Mouse (Mus musculus) hindbrain, embryonic 13.5 days (tissue): ENCODE data around the gene Psme3. TPM values are rescaled to one million over a fixed set of nuclear protein-coding genes. Genes with fewer than 3 reads are reported as not detected.
"Not testable (repeated sequence)": the region's sequence is repeated elsewhere in the genome, so short reads cannot be mapped to it uniquely, and the experiment has no call there.

Experiments used
- ATAC-seq: fragments of 200-750 bp; cut with Nextera tagmentation; 2 replicates; pipeline ENCODE4 v1.8.0; 2017; ENCODE audit warnings: moderate TSS enrichment; ENCODE audit not compliant: low FRiP score
- H3K27ac ChIP-seq: fragments of 300-500 bp; sonication (generic); 2 replicates; pipeline ENCODE4 v1.5.1; 2015; ENCODE audit warnings: inconsistent platforms, mild to moderate bottlenecking, moderate library complexity
- H3K27me3 ChIP-seq: fragments of 300-500 bp; sonication (generic); 2 replicates; pipeline ENCODE4 v1.6.1; 2015; ENCODE audit warnings: mild to moderate bottlenecking, inconsistent platforms
- H3K36me3 ChIP-seq: fragments of 300-500 bp; sonication (generic); 2 replicates; pipeline ENCODE4 v1.6.1; 2015; ENCODE audit warnings: mild to moderate bottlenecking, inconsistent platforms
- H3K4me1 ChIP-seq: fragments of 300-500 bp; sonication (generic); replicated peaks from 2 replicates; pipeline ENCODE4 v1.6.1; 2015; ENCODE audit warnings: inconsistent platforms
- H3K4me2 ChIP-seq: fragments of 300-500 bp; sonication (generic); 2 replicates; pipeline ENCODE4 v1.6.1; 2015; ENCODE audit warnings: inconsistent platforms, mild to moderate bottlenecking, moderate library complexity
- H3K4me3 ChIP-seq: fragments of 300-500 bp; sonication (generic); 2 replicates; pipeline ENCODE4 v1.5.1; 2015; ENCODE audit warnings: mild to moderate bottlenecking, inconsistent platforms
- H3K9ac ChIP-seq: fragments of 300-500 bp; sonication (generic); 2 replicates; pipeline ENCODE4 v1.6.1; 2015; ENCODE audit warnings: mild to moderate bottlenecking, inconsistent platforms
- H3K9me3 ChIP-seq: fragments of 300-500 bp; sonication (generic); 2 replicates; pipeline ENCODE4 v1.6.1; 2016; ENCODE audit warnings: inconsistent platforms
- WGBS: fragments of 180-500 bp; shearing (Covaris S2); methylation state at CpG from one replicate; pipeline ENCODE4 v1.1.7; 2015; 5-methylcytosine and 5-hydroxymethylcytosine counted together
- polyA plus RNA-seq: library from polyadenylated mRNA; unstranded; fragments of >200 nt; fragmentation: Nextera tagmentation; extraction: Ambion mirVana; gene quantifications from 2 replicates; pipeline ENCODE4 v1.2.1, GENCODE M21; 2015

The Psme3 gene
- polyA plus RNA-seq, 1 experiment from 2014 or later = 122 TPM

DNA sequence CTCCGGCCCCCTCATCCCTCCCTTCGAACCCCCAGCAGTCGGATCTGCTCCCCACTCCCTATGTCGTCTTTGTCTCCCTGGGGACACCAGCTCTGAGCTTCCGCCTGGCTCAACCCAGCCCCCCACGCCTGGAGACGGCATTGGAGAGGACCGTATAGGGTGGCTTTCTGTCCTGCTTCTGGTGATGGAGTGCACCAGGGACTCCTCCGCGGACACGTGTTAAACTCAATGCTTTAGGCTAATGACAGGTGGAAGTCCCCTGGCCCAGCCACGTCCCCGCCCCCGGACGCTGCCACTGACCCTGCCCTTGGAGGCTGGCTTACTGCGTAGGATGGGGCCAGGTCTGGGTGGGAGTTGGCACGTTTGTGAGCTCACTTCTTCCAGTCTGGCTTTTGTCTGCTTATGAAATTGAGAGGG lies 496 bp downstream of the Psme3 start:
- peak overlapping the region; percentile 99 for H3K4me3 ChIP-seq
- peak; percentile 72; the same call in 1 of the 2 replicates for ATAC-seq
- peaks cover 23% of the 10 kb centered on the region for H3K4me1 ChIP-seq
- peak overlapping the region; percentile 86 for H3K27ac ChIP-seq
- peak overlapping the region; percentile 87 for H3K9ac ChIP-seq
- 2% methylated on average over 17 of the region's 17 CpGs for WGBS
- peaks cover 36% of the 10 kb centered on the region for H3K36me3 ChIP-seq
- peak overlapping the region; percentile 100 for H3K4me2 ChIP-seq
- no peaks in the 10 kb centered on the region for H3K27me3 ChIP-seq
- H3K9me3 ChIP-seq = no peaks in the 10 kb centered on the region

DNA sequence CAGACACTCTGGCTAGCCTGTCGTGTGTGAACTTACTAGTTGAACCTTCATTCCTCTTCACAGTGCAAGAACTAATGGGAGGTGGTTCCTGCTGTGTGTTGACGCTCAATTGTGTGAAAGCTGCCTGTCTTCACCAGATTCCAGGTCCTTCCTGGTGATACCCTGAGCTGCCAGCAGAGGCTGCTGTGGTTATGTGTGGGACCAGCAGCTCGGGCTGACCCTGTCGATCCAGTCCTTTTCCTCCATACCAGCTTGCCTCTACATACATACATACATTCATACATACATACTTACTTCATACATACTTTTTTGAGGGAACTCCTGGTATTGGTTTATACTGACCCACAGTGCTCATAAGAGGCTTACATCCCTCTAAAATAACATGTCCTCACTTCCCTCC lies 7.6 kb downstream of the Psme3 start:
- 0 out of 2 replicates have a peak, but pooled peaks have one; percentile 28 for ATAC-seq
- H3K27ac ChIP-seq = no peak overlapping the region
- no peaks in the 10 kb centered on the region for H3K27me3 ChIP-seq
- H3K4me3 ChIP-seq = no peak overlapping the region
- no peaks in the 10 kb centered on the region for H3K4me1 ChIP-seq
- H3K36me3 ChIP-seq = peaks cover 80% of the 10 kb centered on the region
- no peaks in the 10 kb centered on the region for H3K9me3 ChIP-seq
- WGBS = 17% methylated on average over 4 of the region's 4 CpGs
- no peak overlapping the region for H3K4me2 ChIP-seq
- no peak overlapping the region for H3K9ac ChIP-seq

DNA sequence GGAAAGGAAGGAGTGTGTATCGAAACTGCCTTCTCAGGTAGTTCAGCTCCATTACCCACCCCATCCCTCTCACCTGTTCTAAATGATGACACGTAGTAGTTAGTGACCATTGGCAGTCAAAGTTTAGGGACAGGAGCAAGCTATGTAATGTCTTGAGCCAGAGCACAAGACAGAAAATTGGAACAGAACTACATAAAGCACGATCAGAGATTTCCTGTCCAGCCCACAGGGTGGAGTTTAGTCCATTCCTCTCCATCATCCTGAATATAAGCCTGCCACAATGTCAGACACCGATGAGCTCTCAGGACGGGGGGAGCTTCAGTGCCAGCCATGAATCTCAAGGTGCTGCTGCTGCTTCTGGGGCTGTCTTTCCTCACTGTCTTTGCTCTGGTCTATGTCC lies 8.8 kb downstream of the Psme3 start, which contains the start of gene Aoc2:
Gene Aoc2 (plus strand): TSS at position 301 of the 400 bp plus-strand sequence.
- no peaks in the 10 kb centered on the region for H3K27me3 ChIP-seq
- H3K4me1 ChIP-seq = 0 out of 2 replicates have a peak, but pooled peaks cover 6% of the 10 kb centered on the region
- H3K9me3 ChIP-seq = no peaks in the 10 kb centered on the region
- 91% methylated on average over 5 of the region's 5 CpGs for WGBS
- peaks cover 68% of the 10 kb centered on the region for H3K36me3 ChIP-seq
- H3K9ac ChIP-seq = no peak within 1 kb of the TSS
- H3K4me3 ChIP-seq = no peak within 1 kb of the TSS
- no peak within 1 kb of the TSS for H3K27ac ChIP-seq
- no peak for ATAC-seq
- H3K4me2 ChIP-seq = no peak within 1 kb of the TSS

DNA sequence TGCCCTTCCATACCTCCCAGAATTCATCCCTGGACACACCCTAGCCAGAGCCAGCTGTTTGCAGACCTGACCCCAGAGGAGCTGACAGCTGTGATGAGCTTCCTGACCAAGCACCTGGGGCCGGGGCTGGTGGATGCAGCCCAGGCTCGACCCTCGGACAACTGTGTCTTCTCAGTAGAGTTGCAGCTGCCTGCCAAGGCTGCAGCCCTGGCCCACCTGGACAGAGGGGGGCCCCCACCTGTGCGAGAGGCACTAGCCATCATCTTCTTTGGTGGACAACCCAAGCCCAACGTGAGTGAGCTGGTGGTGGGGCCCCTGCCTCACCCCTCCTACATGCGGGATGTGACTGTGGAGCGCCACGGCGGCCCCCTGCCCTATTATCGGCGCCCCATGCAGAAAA lies 9.2 kb downstream of the Psme3 start:
- not testable (repeated sequence) for H3K9ac ChIP-seq, H3K27me3 ChIP-seq, ATAC-seq, H3K4me1 ChIP-seq, H3K9me3 ChIP-seq, H3K4me2 ChIP-seq, H3K4me3 ChIP-seq, H3K27ac ChIP-seq
- peaks cover 64% of the 10 kb centered on the region for H3K36me3 ChIP-seq
- WGBS = 95% methylated on average over 11 of the region's 11 CpGs

DNA sequence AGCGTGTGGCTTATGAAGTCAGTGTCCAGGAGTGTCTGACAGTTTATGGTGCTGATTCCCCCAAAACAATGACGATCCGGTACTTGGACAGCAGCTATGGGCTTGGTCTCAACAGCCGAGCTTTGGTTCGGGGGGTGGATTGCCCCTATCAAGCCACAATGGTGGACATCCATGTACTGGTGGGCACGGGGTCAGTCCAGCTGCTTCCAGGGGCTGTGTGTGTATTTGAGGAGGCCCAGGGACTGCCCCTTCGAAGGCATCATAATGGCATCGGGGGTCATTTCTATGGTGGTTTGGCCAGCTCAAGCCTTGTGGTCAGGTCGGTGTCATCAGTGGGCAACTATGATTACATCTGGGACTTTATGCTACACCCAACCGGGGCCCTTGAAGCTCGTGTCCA lies 10.1 kb downstream of the Psme3 start:
- H3K36me3 ChIP-seq = peaks cover 54% of the 10 kb centered on the region
- ATAC-seq = no peak
- no peaks in the 10 kb centered on the region for H3K27me3 ChIP-seq
- H3K4me1 ChIP-seq = 0 out of 2 replicates have a peak, but pooled peaks cover 6% of the 10 kb centered on the region
- H3K9ac ChIP-seq = no peak overlapping the region
- 88% methylated on average over 11 of the region's 11 CpGs for WGBS
- H3K4me3 ChIP-seq = no peak overlapping the region
- no peaks in the 10 kb centered on the region for H3K9me3 ChIP-seq
- no peak overlapping the region for H3K4me2 ChIP-seq
- no peak overlapping the region for H3K27ac ChIP-seq

DNA sequence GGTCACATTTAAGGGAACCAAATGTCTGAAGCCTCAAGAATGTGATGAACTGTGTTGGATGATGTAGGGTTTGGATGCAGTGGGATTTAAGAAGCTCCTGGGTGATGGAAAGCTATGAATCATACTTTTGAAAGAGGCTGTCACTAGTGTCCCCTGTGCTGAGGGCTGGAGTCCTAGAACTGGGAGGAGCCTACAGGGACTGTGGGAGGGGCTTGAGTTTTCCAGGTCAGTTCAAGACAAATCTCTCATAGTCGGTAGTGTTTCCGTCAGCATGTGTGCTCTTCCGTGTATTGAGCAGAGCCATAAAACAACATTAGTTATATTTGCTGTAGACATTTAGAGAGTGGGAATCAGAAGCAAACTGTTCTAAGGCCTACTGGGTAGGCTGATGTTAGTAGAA lies 11.3 kb downstream of the Psme3 start:
- H3K4me3 ChIP-seq = no peak overlapping the region
- 52% methylated on average over 3 of the region's 3 CpGs for WGBS
- ATAC-seq = no peak
- no peak overlapping the region for H3K4me2 ChIP-seq
- peaks cover 43% of the 10 kb centered on the region for H3K36me3 ChIP-seq
- no peak overlapping the region for H3K9ac ChIP-seq
- no peaks in the 10 kb centered on the region for H3K9me3 ChIP-seq
- H3K27ac ChIP-seq = no peak overlapping the region
- H3K4me1 ChIP-seq = 0 out of 2 replicates have a peak, but pooled peaks cover 6% of the 10 kb centered on the region
- H3K27me3 ChIP-seq = no peaks in the 10 kb centered on the region

DNA sequence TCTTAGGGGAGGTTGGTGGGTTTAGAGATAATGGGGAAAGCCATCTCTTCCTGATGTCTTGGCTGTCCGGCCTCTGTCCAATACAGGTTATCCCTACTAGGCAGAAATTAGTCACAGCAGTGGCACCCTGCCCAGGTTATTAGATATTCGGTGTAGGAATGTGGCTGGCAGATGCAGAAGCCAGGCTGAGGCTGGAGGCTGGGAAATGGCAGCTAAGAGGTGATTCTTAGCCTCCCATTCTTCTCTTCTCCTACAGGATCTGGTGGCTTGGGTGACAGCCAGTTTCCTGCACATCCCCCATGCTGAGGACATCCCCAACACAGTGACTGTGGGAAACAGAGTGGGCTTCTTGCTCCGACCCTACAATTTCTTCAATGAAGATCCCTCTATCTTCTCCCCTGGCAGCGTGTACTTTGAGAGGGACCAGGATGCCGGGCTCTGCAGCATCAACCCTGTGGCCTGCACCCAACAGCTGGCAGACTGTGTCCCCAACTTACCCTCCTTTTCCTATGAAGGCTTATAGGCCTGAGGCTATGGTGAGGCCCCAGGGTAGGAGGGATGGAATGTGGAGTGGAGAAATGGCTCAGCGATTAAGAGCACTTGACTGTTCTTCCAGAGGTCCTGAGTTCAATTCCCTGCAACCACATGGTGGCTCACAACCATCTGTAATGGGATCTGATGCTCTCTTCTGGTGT lies 13.1 kb downstream of the Psme3 start:
- no peak overlapping the region; the same call in 1 of the 2 replicates for H3K9ac ChIP-seq
- ATAC-seq = no peak
- WGBS = 87% methylated on average over 6 of the region's 6 CpGs
- no peak overlapping the region for H3K4me2 ChIP-seq
- no peaks in the 10 kb centered on the region for H3K9me3 ChIP-seq
- no peaks in the 10 kb centered on the region for H3K27me3 ChIP-seq
- H3K4me3 ChIP-seq = no peak overlapping the region
- peaks cover 25% of the 10 kb centered on the region for H3K36me3 ChIP-seq
- no peak overlapping the region for H3K27ac ChIP-seq
- peaks cover 9% of the 10 kb centered on the region for H3K4me1 ChIP-seq

DNA sequence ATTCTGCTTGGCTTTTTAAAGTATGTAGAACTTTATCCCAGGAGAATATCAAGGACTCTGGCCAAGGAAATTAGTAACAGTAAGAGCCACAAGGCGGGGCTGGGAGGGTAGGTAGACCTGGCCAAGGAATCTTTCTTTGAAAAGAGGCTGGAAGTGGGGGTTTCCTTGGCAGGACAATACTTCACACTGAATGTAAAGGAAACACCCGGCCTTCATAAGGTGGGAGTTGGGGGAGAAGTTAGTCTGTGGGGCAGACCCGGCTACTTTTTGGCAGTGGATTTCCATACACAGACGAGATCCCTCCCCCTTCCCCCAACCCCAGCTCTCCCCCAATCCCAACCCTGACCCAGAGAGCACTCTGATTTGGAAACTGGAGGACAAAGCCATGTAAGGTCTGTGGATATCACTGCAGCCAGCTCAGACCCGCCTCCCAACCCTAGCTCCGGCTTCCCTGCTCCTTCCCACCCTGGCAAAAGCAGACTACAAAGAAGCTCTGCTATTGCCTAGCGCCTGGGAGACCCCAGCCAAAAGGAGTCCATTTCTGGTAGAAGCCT lies 14.4 kb downstream of the Psme3 start, which contains the start of gene Aoc3:
Gene Aoc3 (plus strand): TSS at position 235 of the 554 bp plus-strand sequence.
- Histone ChIP-seq H3K36me3 (peaks cover 12% of the 10 kb centered on the region), H3K27me3 (no peaks in the 10 kb centered on the region), H3K9me3 (no peaks in the 10 kb centered on the region), H3K4me2 (no peak within 1 kb of the TSS), H3K9ac (no peak within 1 kb of the TSS), H3K27ac (no peak within 1 kb of the TSS), H3K4me1 (peaks cover 16% of the 10 kb centered on the region), H3K4me3 (no peak within 1 kb of the TSS)
- ATAC-seq = no peak
- 72% methylated on average over 7 of the region's 7 CpGs for WGBS

DNA sequence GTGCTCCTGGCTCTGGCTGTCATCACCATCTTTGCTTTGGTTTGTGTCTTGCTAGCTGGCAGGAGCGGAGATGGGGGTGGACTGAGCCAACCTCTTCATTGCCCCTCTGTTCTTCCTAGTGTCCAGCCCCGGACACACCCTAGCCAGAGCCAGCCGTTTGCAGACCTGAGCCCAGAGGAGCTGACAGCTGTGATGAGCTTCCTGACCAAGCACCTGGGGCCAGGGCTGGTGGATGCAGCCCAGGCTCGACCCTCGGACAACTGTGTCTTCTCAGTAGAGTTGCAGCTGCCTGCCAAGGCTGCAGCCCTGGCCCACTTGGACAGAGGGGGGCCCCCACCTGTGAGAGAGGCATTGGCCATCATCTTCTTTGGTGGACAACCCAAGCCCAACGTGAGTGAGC lies 14.9 kb downstream of the Psme3 start:
- peaks cover 16% of the 10 kb centered on the region for H3K4me1 ChIP-seq
- not testable (repeated sequence) for H3K4me2 ChIP-seq
- WGBS = 84% methylated on average over 6 of the region's 6 CpGs

DNA sequence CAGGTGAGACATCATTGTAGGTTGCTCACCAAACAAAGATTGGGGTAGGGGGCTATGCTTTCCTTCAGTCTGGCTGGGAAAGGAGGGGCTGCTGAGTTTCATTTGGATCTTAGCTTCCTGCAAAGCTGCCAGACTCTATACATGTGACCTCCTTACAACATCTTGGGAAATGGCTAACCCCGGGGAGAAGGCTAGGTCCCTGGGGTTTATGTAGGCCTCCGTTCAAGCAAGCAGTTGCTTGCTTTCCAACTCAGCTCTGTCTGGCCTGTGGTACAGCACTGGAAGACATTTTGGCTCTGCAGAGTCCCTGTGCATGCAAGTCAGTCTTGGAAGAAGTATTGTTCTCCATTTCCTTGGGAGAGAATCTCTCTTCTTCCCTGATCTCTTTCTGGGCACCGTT lies 16.5 kb downstream of the Psme3 start:
- no peak overlapping the region for H3K9ac ChIP-seq
- H3K27ac ChIP-seq = no peak overlapping the region
- no peaks in the 10 kb centered on the region for H3K36me3 ChIP-seq
- H3K9me3 ChIP-seq = no peaks in the 10 kb centered on the region
- WGBS = 80% methylated on average over 3 of the region's 3 CpGs
- H3K4me3 ChIP-seq = no peak overlapping the region
- H3K27me3 ChIP-seq = no peaks in the 10 kb centered on the region
- H3K4me2 ChIP-seq = no peak overlapping the region
- ATAC-seq = no peak
- H3K4me1 ChIP-seq = peaks cover 22% of the 10 kb centered on the region

More for the DNA sequence above, 14.9 kb downstream of the Psme3 start:
- not testable (repeated sequence) for H3K27ac ChIP-seq, H3K27me3 ChIP-seq, H3K9me3 ChIP-seq, H3K36me3 ChIP-seq, H3K9ac ChIP-seq, H3K4me3 ChIP-seq, ATAC-seq

DNA sequence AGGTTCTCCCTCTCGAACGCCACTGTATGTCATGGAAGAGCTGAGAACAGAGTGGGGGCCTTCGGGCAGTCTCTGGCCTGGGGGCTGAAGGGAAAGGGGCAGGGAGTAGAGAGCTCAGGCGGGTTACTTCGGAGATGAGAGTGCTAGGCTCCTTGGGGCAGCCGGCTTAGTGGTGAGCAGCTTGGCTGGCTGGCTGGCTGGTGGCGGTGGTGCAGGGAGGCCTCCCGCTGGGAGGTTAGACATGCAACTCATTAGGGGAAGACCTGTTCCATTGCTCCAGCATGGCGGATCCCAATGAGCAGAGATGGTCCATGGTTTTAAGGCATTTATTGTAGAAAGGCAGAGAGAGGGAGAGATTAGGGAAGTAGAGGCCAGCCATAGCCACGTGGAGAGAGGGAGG lies 18.0 kb downstream of the Psme3 start:
- no peak overlapping the region for H3K4me3 ChIP-seq
- H3K9me3 ChIP-seq = no peaks in the 10 kb centered on the region
- ATAC-seq = no peak
- H3K4me1 ChIP-seq = peaks cover 33% of the 10 kb centered on the region
- no peak overlapping the region for H3K9ac ChIP-seq
- no peaks in the 10 kb centered on the region for H3K36me3 ChIP-seq
- no peak overlapping the region for H3K4me2 ChIP-seq
- H3K27me3 ChIP-seq = no peaks in the 10 kb centered on the region
- no peak overlapping the region for H3K27ac ChIP-seq
- WGBS = 27% methylated on average over 10 of the region's 10 CpGs

DNA sequence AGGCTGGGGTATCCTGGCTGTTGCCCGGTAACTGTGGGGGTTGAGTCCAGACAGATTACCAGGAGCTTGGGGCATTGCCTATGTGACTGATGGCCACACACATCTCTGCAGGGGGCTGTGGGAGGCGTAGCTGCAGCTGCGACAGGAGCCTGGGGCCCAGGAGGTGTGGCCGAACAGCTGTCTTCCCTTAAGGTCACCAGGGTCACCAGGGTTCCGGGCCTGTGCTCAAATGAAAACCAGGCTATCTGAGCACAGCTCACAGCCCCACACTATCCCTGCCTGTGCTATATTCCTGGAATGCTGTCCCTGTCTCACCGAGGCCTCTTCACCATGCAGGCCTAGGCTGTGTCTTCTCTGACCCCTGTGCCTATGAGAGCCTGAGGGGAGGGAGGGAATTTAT lies 18.5 kb downstream of the Psme3 start:
- Histone ChIP-seq H3K27ac (no peak overlapping the region), H3K27me3 (no peaks in the 10 kb centered on the region), H3K4me2 (no peak overlapping the region), H3K4me3 (no peak overlapping the region), H3K4me1 (peaks cover 30% of the 10 kb centered on the region), H3K9ac (no peak overlapping the region), H3K36me3 (no peaks in the 10 kb centered on the region), H3K9me3 (no peaks in the 10 kb centered on the region)
- no peak for ATAC-seq
- 5% methylated on average over 6 of the region's 6 CpGs for WGBS

DNA sequence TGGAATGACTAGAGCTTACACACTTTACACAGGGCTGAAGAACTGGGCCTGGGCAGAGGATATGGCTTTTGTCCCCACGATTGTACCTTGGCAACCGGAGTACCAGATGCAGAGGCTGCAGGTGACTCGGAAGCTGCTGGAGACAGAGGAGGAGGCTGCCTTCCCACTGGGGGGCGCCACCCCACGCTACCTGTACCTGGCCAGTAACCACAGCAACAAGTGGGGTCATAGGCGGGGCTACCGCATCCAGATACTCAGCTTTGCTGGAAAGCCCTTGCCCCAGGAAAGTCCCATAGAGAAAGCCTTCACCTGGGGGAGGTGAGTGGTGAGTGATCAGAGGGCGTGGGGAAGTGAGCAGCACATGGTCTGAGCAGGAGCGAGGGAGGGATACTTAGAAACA lies 19.7 kb downstream of the Psme3 start:
- Histone ChIP-seq H3K27me3 (no peaks in the 10 kb centered on the region), H3K9ac (no peak overlapping the region), H3K36me3 (no peaks in the 10 kb centered on the region), H3K4me3 (no peak overlapping the region), H3K9me3 (no peaks in the 10 kb centered on the region), H3K4me1 (peaks cover 30% of the 10 kb centered on the region), H3K4me2 (no peak overlapping the region), H3K27ac (no peak overlapping the region)
- ATAC-seq = no peak
- WGBS = 90% methylated on average over 9 of the region's 9 CpGs
